Mouse (Mus musculus) layer of hippocampus, postnatal 25 days (tissue): ENCODE data around the gene Sgip1. TPM values are rescaled to one million over a fixed set of nuclear protein-coding genes. Genes with fewer than 3 reads are reported as not detected.

ENCODE experiments used
- DNase-seq, 2 experiments: peaks; one replicate each; pipeline ENCODE4 v3.0.0; 2022; ENCODE audit warnings: mixed read lengths in 2 of 2, low spot score in 1 of 2; ENCODE audit errors: extremely low spot score in 1 of 2
- total RNA-seq, 2 experiments: library from RNA; stranded (reverse); gene quantifications; 2 replicates each; pipeline ENCODE4 v1.2.3; 2021

Sgip1 gene
- total RNA-seq, 2 experiments from 2014 or later: 267 to 300 TPM

- DNase-seq: no peak
Measured at GRCm38 (mm10) chr4:102773841-102774240, 32.7 kb downstream of the Sgip1 start.

DNA sequence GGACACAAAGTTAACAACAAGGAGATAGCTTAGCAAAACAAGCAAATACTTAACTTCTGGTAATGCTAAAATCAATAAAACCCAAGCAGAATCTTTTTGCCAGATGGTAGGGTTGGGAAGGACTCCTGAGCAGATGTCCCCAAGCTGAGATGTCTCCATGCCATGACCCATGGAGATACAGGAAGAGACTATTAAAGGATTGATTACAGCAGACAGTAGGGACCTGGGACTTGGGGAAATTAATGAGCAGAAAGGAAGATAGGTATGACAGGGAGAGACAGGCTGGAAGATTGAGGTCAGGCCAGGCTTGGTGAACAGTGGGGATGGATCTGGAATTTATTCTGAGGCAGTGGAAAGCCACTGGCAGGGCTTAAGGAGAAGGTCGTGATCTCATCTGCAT, 33.5 kb downstream of the Sgip1 start:
- no peak for DNase-seq

DNA sequence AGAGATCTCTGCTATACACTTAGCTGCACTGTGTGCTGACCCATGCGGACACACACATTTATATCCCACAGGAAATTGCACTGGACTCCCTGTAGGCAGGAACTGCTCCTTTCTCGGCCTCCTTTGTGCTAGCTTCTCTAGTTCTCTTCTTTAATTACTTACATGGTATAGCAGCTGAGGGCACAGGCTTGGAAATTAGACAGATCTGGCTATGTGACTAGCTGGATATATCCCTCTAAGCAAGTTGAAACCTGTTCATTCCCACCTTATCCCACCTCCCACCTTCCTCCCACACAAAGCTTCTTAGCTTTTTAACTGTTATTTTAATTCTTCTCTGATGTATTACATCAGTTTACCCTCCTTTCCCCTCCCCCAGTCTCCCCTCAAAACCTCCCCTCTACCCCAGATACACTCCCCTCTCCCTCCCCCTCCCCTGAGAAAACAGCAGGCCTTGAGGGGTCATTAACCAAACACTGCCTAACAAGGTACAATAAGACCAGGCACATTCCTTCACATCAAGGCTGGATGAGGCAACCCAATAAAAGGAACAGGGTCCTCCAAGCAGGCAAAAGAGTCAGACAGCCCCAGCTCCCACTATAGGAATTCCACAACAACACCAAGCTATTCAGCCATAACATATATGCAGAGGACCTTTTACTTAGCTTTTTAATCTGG, 34.6 kb downstream of the Sgip1 start:
- no peak for DNase-seq

- no peak for DNase-seq
Measured at GRCm38 (mm10) chr4:102779902-102780301, 38.8 kb downstream of the Sgip1 start.

DNA sequence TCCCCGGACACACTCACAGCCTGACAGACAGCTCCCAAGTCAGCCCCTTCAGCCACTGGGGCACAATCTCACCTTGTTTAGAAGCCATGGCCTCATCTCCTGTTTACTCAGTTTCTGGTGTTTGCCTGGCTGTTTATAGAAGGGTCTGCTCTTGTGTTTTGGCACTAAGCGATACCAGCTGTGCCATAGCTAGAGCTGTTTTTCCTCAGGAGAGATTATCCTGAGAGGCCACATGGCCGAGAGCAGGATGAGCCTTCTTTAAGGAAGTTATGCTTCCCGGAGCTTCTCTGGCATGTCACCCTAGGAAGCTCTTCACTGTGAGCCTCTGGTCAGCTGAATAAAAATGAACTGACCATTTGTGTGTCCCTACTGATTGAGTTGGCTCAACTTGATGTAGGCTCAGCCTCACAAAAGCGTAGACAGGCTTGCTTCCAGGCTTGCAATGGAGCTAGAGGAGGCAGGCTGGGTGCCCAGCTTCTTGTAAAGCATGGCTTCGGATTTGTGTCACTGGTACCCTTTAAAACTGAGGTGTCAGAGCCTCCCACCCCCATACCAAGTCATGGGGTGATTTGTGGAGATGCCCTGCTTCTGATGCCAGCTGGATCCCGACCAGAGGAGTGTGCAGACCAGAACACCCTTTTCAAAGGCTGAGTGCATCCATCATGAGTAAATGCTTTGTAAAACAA, 42.1 kb downstream of the Sgip1 start:
- peak in 1 of 2 experiments; percentile 30 for DNase-seq

- no peak for DNase-seq
Measured at GRCm38 (mm10) chr4:102785158-102785557, 44.1 kb downstream of the Sgip1 start.

DNA sequence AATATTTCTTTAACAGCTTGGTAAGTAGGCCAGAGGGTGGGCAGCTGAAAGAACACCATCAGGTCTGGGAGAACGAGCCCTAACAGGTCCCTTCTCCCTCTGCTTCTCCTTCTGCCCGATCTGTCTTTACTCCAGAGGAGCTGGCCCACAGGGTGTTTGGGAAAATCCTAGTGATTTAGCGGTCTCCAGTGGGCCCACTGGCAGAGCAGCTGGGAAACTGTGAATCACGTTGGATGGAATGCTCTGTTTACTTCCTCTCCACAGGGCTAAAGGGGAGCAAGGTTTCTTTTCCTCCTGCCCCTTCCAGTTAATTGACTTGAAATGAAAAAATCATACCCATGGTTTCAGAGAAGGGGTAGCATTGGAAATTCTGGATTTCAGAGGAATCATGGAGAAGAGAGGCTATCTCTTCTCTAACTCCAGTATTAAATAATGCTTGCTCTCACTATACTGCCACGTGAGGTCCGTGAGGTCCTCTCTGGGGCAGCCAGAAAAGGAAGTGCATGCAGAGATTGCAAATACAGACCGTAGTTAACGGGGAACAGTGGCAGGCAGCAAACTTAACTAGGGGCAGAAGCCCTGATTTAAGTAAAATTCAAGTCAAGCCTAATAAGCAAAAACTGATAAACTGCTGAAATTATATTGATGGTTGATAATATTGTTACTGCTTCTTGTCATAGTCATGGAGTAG, 51.1 kb downstream of the Sgip1 start:
- DNase-seq: no peak

GRCm38 (mm10) chr4:102801471-102801870, 60.4 kb downstream of the Sgip1 start:
- no peak for DNase-seq

GRCm38 (mm10) chr4:102801936-102802335, 60.8 kb downstream of the Sgip1 start:
- DNase-seq: no peak

- DNase-seq: no peak
Measured at GRCm38 (mm10) chr4:102804611-102805010, 63.5 kb downstream of the Sgip1 start.

DNA sequence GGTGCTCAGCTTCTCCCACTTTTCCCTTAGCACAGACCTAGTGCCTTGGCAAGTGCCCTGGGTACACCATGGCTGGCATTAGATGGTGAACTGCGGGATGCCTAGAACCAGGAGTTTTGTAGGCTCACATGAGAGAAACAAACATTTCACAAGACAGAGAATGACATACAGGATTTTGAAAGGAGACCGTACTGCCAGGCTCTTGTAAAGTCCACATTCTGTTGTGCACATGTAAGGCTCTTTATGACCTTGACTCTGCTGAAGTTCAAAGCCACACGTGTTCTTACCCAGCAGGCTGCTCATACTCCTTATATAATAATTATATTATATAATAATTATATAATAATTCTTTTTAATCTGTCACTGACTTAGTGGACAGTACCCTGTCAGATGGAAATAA, 65.9 kb downstream of the Sgip1 start:
- DNase-seq: no peak

- no peak for DNase-seq
Measured at GRCm38 (mm10) chr4:102808258-102808657, 67.2 kb downstream of the Sgip1 start.

- no peak for DNase-seq
Measured at GRCm38 (mm10) chr4:102809296-102809695, 68.2 kb downstream of the Sgip1 start.

GRCm38 (mm10) chr4:102810277-102810676, 69.2 kb downstream of the Sgip1 start:
- no peak for DNase-seq

GRCm38 (mm10) chr4:102811007-102811805, 70.1 kb downstream of the Sgip1 start:
- DNase-seq: no peak

- no peak for DNase-seq
Measured at GRCm38 (mm10) chr4:102813346-102813745, 72.2 kb downstream of the Sgip1 start.

DNA sequence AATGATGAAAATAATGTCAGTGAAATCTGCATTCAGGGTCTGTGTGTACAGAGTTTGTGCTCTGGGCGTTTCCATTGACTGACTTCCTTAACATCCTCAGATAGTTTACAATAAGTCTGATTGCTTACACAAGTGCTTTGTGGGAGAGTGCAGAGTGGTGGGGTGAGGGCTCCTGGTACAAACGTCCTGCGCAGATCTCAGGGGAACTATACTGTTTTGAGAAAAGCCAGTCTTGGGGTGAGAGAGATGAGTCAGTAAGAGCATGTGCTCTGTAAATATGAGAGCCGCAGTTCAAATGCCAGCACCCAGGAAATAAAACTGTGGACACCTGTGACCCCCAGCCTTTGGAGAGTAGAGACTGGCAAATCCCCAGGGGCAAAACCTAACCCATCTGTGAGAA, 80.7 kb downstream of the Sgip1 start:
- no peak for DNase-seq

GRCm38 (mm10) chr4:102824494-102824893, 83.4 kb downstream of the Sgip1 start:
- no peak for DNase-seq

- DNase-seq: no peak
Measured at GRCm38 (mm10) chr4:102826159-102826558, 85.1 kb downstream of the Sgip1 start.

DNA sequence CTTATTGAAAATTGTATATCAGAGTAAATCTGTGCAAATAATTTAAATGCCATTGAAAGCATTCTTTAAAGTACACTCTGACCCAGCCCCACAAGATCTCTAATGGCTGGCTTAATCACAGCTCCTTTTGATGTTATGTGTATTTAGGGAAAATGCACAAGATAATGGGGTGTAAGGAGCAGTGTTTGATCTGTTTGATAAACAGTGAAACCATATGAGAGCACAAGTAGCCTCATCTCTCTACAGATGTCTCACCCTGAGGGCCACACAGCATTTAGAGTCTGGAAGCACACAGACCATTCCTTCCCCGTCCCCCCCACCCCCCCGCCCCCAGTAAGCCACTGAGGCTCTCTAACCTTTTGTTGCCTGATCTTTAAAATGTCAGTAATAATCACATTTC, 87.4 kb downstream of the Sgip1 start:
- DNase-seq: no peak

GRCm38 (mm10) chr4:102833191-102833590, 92.1 kb downstream of the Sgip1 start:
- no peak for DNase-seq
